Mouse (Mus musculus) thymus, adult 2 months (tissue): ENCODE data around the gene Maml2.

Experiments used
- CTCF ChIP-seq: fragments of 200-500 bp; IDR thresholded peaks from 2 replicates; pipeline ENCODE4 v1.5.1; 2012; ENCODE audit warnings: mild to moderate bottlenecking, control low read depth, low read length, moderate library complexity, borderline replicate concordance; ENCODE audit not compliant: control insufficient read depth, poor library complexity, insufficient read depth; ENCODE audit errors: extremely low read depth
- POLR2A ChIP-seq: fragments of 200-500 bp; IDR thresholded peaks from 2 replicates; pipeline ENCODE4 v1.6.1; 2012; ENCODE audit warnings: mild to moderate bottlenecking, low read length, control low read depth, moderate library complexity; ENCODE audit not compliant: control insufficient read depth, poor library complexity, insufficient read depth; ENCODE audit errors: extremely low read depth

GRCm38 (mm10) chr9:13661768-13662623 is 364.2 kb downstream of the Maml2 start:
- no peak for TF ChIP-seq POLR2A
- no peak for TF ChIP-seq CTCF
